Mouse (Mus musculus) limb, embryonic 12.5 days (tissue): ENCODE results near the gene Ei24. TPM values are rescaled to one million over a fixed set of nuclear protein-coding genes. Genes with fewer than 3 reads are reported as not detected.

ENCODE experiments used
- ATAC-seq: fragments of 200-750 bp; cut with Nextera tagmentation; 2 replicates; pipeline ENCODE4 v1.8.0; 2017; ENCODE audit warnings: low read depth, moderate TSS enrichment; ENCODE audit not compliant: insufficient number of reproducible peaks, insufficient read depth, low FRiP score, low TSS enrichment
- H3K27ac ChIP-seq: fragments of 300-500 bp; sonication (generic); 2 replicates; pipeline ENCODE4 v1.5.1; 2016; ENCODE audit warnings: mild to moderate bottlenecking, moderate library complexity
- H3K27me3 ChIP-seq: fragments of 300-500 bp; sonication (generic); 2 replicates; pipeline ENCODE4 v1.6.1; 2016; ENCODE audit warnings: mild to moderate bottlenecking, moderate library complexity
- H3K36me3 ChIP-seq: fragments of 300-500 bp; sonication (generic); 2 replicates; pipeline ENCODE4 v1.6.1; 2016; ENCODE audit warnings: mild to moderate bottlenecking, moderate library complexity
- H3K4me1 ChIP-seq: fragments of 300-500 bp; sonication (generic); replicated peaks from 2 replicates; pipeline ENCODE4 v1.6.1; 2016
- H3K4me2 ChIP-seq: fragments of 300-500 bp; sonication (generic); 2 replicates; pipeline ENCODE4 v1.6.1; 2016; ENCODE audit warnings: mild to moderate bottlenecking, moderate library complexity
- H3K4me3 ChIP-seq: fragments of 300-500 bp; sonication (generic); replicated peaks from 2 replicates; pipeline ENCODE4 v1.5.1; 2016; ENCODE audit warnings: mild to moderate bottlenecking
- H3K9ac ChIP-seq: fragments of 300-500 bp; sonication (generic); replicated peaks from 2 replicates; pipeline ENCODE4 v1.6.1; 2016; ENCODE audit warnings: mild to moderate bottlenecking, moderate library complexity
- H3K9me3 ChIP-seq: fragments of 300-500 bp; sonication (generic); 2 replicates; pipeline ENCODE4 v1.6.1; 2016; ENCODE audit warnings: mild to moderate bottlenecking, moderate library complexity
- WGBS: fragments of 180-500 bp; shearing (Covaris S2); methylation state at CpG from one replicate; pipeline ENCODE4 v1.1.7; 2016; 5-methylcytosine and 5-hydroxymethylcytosine counted together
- polyA plus RNA-seq: library from polyadenylated mRNA; unstranded; fragments of >200 nt; fragmentation: Nextera tagmentation; extraction: Ambion mirVana; gene quantifications from 2 replicates; pipeline ENCODE4 v1.2.1, GENCODE M21; 2016

Gene Ei24
- polyA plus RNA-seq, 1 experiment from 2014 or later, result 106 TPM

DNA sequence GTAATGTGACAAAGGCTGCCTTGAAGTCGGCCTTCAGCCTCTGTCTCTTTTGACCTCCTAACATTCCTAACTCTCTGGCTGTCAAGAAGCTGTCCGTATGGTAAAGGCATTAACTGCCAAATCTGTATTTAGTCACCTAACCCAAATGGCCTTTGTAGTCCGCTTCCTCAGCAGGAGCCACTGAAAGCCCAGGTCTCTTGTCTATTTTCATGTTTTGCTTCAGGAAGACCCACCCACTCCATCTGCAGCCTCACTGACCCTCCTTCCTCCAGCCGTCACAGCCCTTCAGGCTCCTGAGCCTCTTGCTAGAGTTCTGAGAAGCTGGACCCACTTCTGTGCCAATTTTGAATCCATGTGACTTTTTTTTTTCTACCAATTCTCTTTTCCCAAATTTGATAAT is 21.7 kb upstream of the Ei24 start:
- WGBS, result 52% methylated on average over 4 of the region's 4 CpGs
- Histone ChIP-seq H3K4me1 (peaks cover 8% of the 10 kb centered on the region), H3K4me2 (no peak overlapping the region), H3K4me3 (no peak overlapping the region), H3K27me3 (no peaks in the 10 kb centered on the region), H3K27ac (no peak overlapping the region), H3K36me3 (no peaks in the 10 kb centered on the region), H3K9ac (no peak overlapping the region), H3K9me3 (no peaks in the 10 kb centered on the region)
- ATAC-seq, result no peak

DNA sequence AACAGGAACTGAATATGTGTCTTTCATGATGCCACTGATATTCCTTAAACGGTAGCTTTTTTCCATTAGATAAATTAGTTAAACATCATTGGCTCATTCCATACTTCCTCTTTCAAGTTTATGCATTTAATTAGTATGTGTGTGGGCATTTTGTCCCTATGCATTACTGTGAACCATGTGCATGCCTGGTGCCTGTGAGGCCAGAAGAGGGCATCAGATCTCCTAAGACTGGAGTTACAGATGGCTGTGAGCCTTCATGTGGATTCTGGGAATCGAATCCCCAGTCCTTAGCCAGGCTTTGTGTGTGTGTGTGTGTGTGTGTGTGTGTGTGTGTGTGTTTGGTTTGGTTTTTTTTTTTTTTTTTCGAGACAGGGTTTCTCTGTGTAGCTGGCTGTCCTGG is 17.3 kb upstream of the Ei24 start:
- H3K4me3 ChIP-seq, result no peak overlapping the region
- H3K9me3 ChIP-seq, result no peaks in the 10 kb centered on the region

GRCm38 (mm10) chr9:36808126-36808785 is 11.1 kb upstream of the Ei24 start:
- no peak for ATAC-seq

More for the DNA sequence above, 17.3 kb upstream of the Ei24 start:
- H3K36me3 ChIP-seq, result no peaks in the 10 kb centered on the region
- H3K27ac ChIP-seq, result no peak overlapping the region
- H3K4me2 ChIP-seq, result no peak overlapping the region
- H3K27me3 ChIP-seq, result no peaks in the 10 kb centered on the region
- ATAC-seq, result no peak
- no peaks in the 10 kb centered on the region for H3K4me1 ChIP-seq
- 77% methylated on average over 2 of the region's 3 CpGs for WGBS
- no peak overlapping the region for H3K9ac ChIP-seq

GRCm38 (mm10) chr9:36805256-36805975 is 8.2 kb upstream of the Ei24 start:
- WGBS, result 58% methylated on average over 3 of the region's 3 CpGs
- ATAC-seq, result no peak
- H3K9me3 ChIP-seq, result no peaks in the 10 kb centered on the region
- no peak overlapping the region for H3K9ac ChIP-seq
- no peak overlapping the region for H3K4me2 ChIP-seq
- no peaks in the 10 kb centered on the region for H3K27me3 ChIP-seq
- no peak overlapping the region for H3K27ac ChIP-seq
- peaks cover 8% of the 10 kb centered on the region; the same call in 1 of the 2 replicates for H3K4me1 ChIP-seq
- no peaks in the 10 kb centered on the region for H3K36me3 ChIP-seq
- H3K4me3 ChIP-seq, result no peak overlapping the region

More at GRCm38 (mm10) chr9:36808126-36808785, 11.1 kb upstream of the Ei24 start:
- H3K27me3 ChIP-seq, result no peaks in the 10 kb centered on the region
- H3K4me1 ChIP-seq, result peaks cover 8% of the 10 kb centered on the region; the same call in 1 of the 2 replicates
- H3K4me2 ChIP-seq, result no peak overlapping the region
- no peaks in the 10 kb centered on the region for H3K36me3 ChIP-seq
- H3K4me3 ChIP-seq, result no peak overlapping the region
- H3K27ac ChIP-seq, result no peak overlapping the region
- 75% methylated on average over 5 of the region's 5 CpGs for WGBS
- no peaks in the 10 kb centered on the region for H3K9me3 ChIP-seq
- H3K9ac ChIP-seq, result no peak overlapping the region

DNA sequence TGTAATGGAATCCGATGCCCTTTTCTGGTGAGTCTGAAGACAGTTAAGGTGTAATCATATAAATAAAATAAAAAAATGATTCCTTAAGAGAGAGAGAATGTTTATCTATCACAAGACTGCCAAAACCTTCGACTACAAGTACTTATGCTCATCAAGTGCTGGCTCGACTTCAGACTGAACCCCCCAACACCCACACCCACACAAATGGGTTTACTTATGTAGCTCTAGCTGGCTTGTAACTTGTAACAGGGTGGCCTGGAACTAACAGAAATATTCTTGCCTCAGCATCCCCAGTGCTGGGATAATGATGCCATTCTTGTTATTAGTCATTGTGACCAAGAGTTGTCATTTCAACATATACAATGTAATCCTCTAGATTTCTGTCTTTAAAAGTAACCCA is 6.7 kb upstream of the Ei24 start:
- Histone ChIP-seq H3K27ac (no peak overlapping the region), H3K9me3 (no peaks in the 10 kb centered on the region), H3K4me1 (peaks cover 8% of the 10 kb centered on the region; the same call in 1 of the 2 replicates), H3K36me3 (no peaks in the 10 kb centered on the region), H3K4me3 (no peak overlapping the region), H3K4me2 (no peak overlapping the region), H3K27me3 (no peaks in the 10 kb centered on the region), H3K9ac (no peak overlapping the region)
- no peak for ATAC-seq
- 80% methylated on average over 3 of the region's 3 CpGs for WGBS

DNA sequence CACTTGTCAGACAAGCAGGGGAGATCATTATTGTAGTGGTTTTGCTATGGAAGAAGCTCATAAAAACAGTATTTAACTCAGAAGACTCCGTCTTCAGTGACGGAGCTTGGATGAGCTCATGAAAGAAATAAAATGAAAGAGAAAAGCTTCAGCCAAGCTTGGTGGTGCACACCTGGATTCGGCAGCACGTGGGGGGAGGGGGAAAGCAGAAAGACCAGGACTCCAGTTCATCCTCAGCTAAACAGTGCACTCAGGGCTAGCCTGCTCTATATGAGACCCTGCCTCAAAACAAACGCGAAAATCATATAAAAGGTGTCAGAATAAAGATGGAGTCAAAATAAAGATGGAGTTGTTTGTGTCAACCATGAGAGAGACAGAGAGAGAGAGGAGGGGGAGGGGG is 6.2 kb upstream of the Ei24 start:
- 76% methylated on average over 6 of the region's 6 CpGs for WGBS
- H3K9me3 ChIP-seq, result no peaks in the 10 kb centered on the region
- H3K4me1 ChIP-seq, result peaks cover 8% of the 10 kb centered on the region; the same call in 1 of the 2 replicates
- no peaks in the 10 kb centered on the region for H3K36me3 ChIP-seq
- ATAC-seq, result no peak
- H3K27ac ChIP-seq, result no peak overlapping the region
- no peak overlapping the region for H3K4me3 ChIP-seq
- no peaks in the 10 kb centered on the region for H3K27me3 ChIP-seq
- H3K4me2 ChIP-seq, result no peak overlapping the region
- no peak overlapping the region for H3K9ac ChIP-seq

- peaks cover 8% of the 10 kb centered on the region; the same call in 1 of the 2 replicates for H3K4me1 ChIP-seq
- no peaks in the 10 kb centered on the region for H3K27me3 ChIP-seq
- H3K4me3 ChIP-seq, result no peak overlapping the region
- H3K4me2 ChIP-seq, result no peak overlapping the region
- H3K9me3 ChIP-seq, result no peaks in the 10 kb centered on the region
- no peak overlapping the region for H3K27ac ChIP-seq
- no peak overlapping the region for H3K9ac ChIP-seq
- ATAC-seq, result no peak
- WGBS, result 87% methylated on average over 3 of the region's 3 CpGs
- H3K36me3 ChIP-seq, result no peaks in the 10 kb centered on the region
Measured at GRCm38 (mm10) chr9:36802951-36803350, 5.8 kb upstream of the Ei24 start.

DNA sequence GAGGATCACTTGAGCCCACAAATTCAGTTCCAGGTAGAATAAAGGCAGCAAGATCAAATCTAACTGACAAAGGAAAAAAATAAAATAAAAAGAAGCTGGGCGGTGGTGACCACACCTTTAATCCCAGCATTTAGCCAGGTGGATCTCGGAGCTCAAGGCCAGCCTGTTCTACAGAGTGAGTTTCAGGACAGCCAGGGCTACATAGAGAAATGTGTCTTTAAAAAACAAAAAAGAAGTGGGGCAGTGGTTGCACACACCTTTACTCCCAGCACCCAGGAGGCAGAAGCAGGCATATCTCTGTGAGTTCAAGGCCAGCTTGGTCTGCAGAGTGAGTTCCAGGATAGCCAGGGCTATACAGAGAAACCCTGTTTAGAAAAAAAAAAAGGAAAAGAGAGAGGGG is 4.8 kb upstream of the Ei24 start:
- no peaks in the 10 kb centered on the region for H3K9me3 ChIP-seq
- no peaks in the 10 kb centered on the region for H3K27me3 ChIP-seq
- H3K4me2 ChIP-seq, result no peak overlapping the region
- ATAC-seq, result no peak
- no peaks in the 10 kb centered on the region for H3K36me3 ChIP-seq
- no peak overlapping the region for H3K9ac ChIP-seq
- H3K27ac ChIP-seq, result no peak overlapping the region
- peaks cover 8% of the 10 kb centered on the region; the same call in 1 of the 2 replicates for H3K4me1 ChIP-seq
- H3K4me3 ChIP-seq, result no peak overlapping the region
- 89% methylated on average over 2 of the region's 2 CpGs for WGBS

GRCm38 (mm10) chr9:36796224-36796623 is 969 bp downstream of the Ei24 start:
- Histone ChIP-seq H3K9me3 (no peaks in the 10 kb centered on the region), H3K9ac (peak overlapping the region; percentile 97), H3K4me1 (peaks cover 11% of the 10 kb centered on the region), H3K4me3 (peak overlapping the region; percentile 93), H3K36me3 (peaks cover 14% of the 10 kb centered on the region), H3K4me2 (peak overlapping the region; percentile 79), H3K27me3 (no peaks in the 10 kb centered on the region), H3K27ac (0 out of 2 replicates have a peak overlapping the region, but pooled peaks have one; percentile 81)
- ATAC-seq, result no peak
- 16% methylated on average over 5 of the region's 5 CpGs for WGBS

DNA sequence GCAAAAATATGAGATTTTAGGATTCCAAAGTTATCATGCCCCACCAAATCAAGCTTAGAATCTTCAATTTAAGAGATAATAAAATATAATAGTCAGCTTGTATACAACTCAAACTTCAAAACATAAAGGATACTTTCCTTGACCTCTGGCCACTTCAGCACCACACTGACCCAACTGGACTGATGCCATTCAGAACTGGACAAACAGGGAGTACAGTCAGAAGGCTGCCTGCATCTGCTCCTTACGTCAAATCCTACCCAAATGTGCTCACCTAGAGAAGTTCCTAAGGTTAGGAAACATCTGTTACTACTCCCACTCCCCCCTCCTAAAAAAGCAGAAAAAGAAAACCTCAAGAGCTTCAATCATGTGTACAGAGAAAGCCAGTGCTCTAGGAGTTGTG is 1.6 kb downstream of the Ei24 start:
- Histone ChIP-seq H3K4me3 (no peak overlapping the region), H3K4me2 (peak overlapping the region; percentile 79; the same call in 1 of the 2 replicates), H3K9me3 (no peaks in the 10 kb centered on the region), H3K36me3 (peaks cover 21% of the 10 kb centered on the region), H3K9ac (no peak overlapping the region), H3K4me1 (peaks cover 11% of the 10 kb centered on the region), H3K27me3 (no peaks in the 10 kb centered on the region), H3K27ac (no peak overlapping the region)
- 69% methylated on average over 1 of the region's 1 CpGs for WGBS
- ATAC-seq, result no peak

GRCm38 (mm10) chr9:36794487-36794886 is 2.7 kb downstream of the Ei24 start:
- Histone ChIP-seq H3K27me3 (no peaks in the 10 kb centered on the region), H3K9me3 (no peaks in the 10 kb centered on the region), H3K27ac (no peak overlapping the region), H3K4me1 (peaks cover 11% of the 10 kb centered on the region), H3K9ac (no peak overlapping the region), H3K4me3 (no peak overlapping the region), H3K4me2 (no peak overlapping the region), H3K36me3 (peaks cover 32% of the 10 kb centered on the region)
- ATAC-seq, result no peak
- 80% methylated on average over 2 of the region's 2 CpGs for WGBS
